Mouse (Mus musculus) MEL (cell line): ENCODE results near the gene Ubl5. TPM values are rescaled to one million over a fixed set of nuclear protein-coding genes. Genes with fewer than 3 reads are reported as not detected.

Experiments
- DNase-seq: peaks from one replicate; pipeline ENCODE4 v3.0.0; 2011; ENCODE audit warnings: low read depth, low spot score
- H3K27ac ChIP-seq: 2 replicates; pipeline ENCODE4 v1.5.1; 2012; ENCODE audit warnings: low read depth, mild to moderate bottlenecking, control low read depth, low read length, moderate library complexity; ENCODE audit not compliant: control insufficient read depth
- H3K27me3 ChIP-seq, 2 experiments: fragments of 150-350 bp in 1 of 2; sonication (generic) in 1 of 2; 2 replicates each; pipeline ENCODE4 v1.6.1; 2012; ENCODE audit warnings: low read length in 2 of 2, mild to moderate bottlenecking in 2 of 2, improper control_type of control experiment in 1 of 2, moderate library complexity in 1 of 2; ENCODE audit not compliant: insufficient read depth in 2 of 2, control insufficient read depth in 1 of 2
- H3K36me3 ChIP-seq, 2 experiments: 2 replicates each; pipeline ENCODE4 v1.6.1; 2012 to 2014; ENCODE audit warnings: low read length in 2 of 2, improper control_type of control experiment in 1 of 2, inconsistent platforms in 1 of 2, mild to moderate bottlenecking in 1 of 2; ENCODE audit not compliant: insufficient read depth in 2 of 2, control insufficient read depth in 1 of 2
- H3K4me1 ChIP-seq, 2 experiments: fragments of 150-350 bp in 1 of 2; sonication (generic) in 1 of 2; 2 replicates each; pipeline ENCODE4 v1.6.1; 2012; ENCODE audit warnings: low read length in 2 of 2, improper control_type of control experiment in 1 of 2, mild to moderate bottlenecking in 1 of 2; ENCODE audit not compliant: insufficient read depth in 2 of 2, control insufficient read depth in 1 of 2
- H3K4me3 ChIP-seq, 2 experiments: fragments of 150-350 bp in 1 of 2; sonication (generic) in 1 of 2; 2 replicates each; pipeline ENCODE4 v1.5.1; 2012; ENCODE audit warnings: low read depth in 2 of 2, low read length in 2 of 2, mild to moderate bottlenecking in 2 of 2, moderate library complexity in 2 of 2, control low read depth in 1 of 2, improper control_type of control experiment in 1 of 2; ENCODE audit not compliant: control insufficient read depth in 1 of 2, insufficient read depth in 1 of 2
- H3K79me2 ChIP-seq: 2 replicates; pipeline ENCODE4 v1.6.1; 2012; ENCODE audit warnings: mild to moderate bottlenecking, low read length, moderate library complexity; ENCODE audit not compliant: control insufficient read depth, poor library complexity, insufficient read depth
- H3K9ac ChIP-seq: 2 replicates; pipeline ENCODE4 v1.6.1; 2012; ENCODE audit warnings: low read depth, mild to moderate bottlenecking, control low read depth, low read length, moderate library complexity; ENCODE audit not compliant: control insufficient read depth, poor library complexity, severe bottlenecking
- H3K9me3 ChIP-seq: fragments of 150-350 bp; sonication (generic); replicated peaks from 2 replicates; pipeline ENCODE4 v1.6.1; 2012; ENCODE audit warnings: mild to moderate bottlenecking, low read length, improper control_type of control experiment, moderate library complexity; ENCODE audit not compliant: insufficient read depth
- CTCF ChIP-seq, 3 experiments: IDR thresholded peaks in 2 of 3; conservative IDR thresholded peaks in 1 of 3; 2 replicates each; pipeline ENCODE4 v1.5.1; 2011 to 2012; ENCODE audit warnings: low read length in 3 of 3, low read depth in 2 of 3, mild to moderate bottlenecking in 2 of 3, improper control_type of control experiment in 1 of 3, inconsistent platforms in 1 of 3, mixed read lengths in 1 of 3, moderate library complexity in 1 of 3; ENCODE audit not compliant: control insufficient read depth in 1 of 3, insufficient read depth in 1 of 3, poor library complexity in 1 of 3, severe bottlenecking in 1 of 3
- E2F4 ChIP-seq: IDR thresholded peaks from 2 replicates; pipeline ENCODE4 v1.6.1; 2011; ENCODE audit warnings: low read depth, low read length, improper control_type of control experiment, borderline replicate concordance
- ELF1 ChIP-seq: IDR thresholded peaks from 2 replicates; pipeline ENCODE4 v1.6.1; 2014; ENCODE audit warnings: low read depth, mild to moderate bottlenecking, inconsistent platforms, low read length, improper control_type of control experiment, moderate library complexity
- JUND ChIP-seq: IDR thresholded peaks from 2 replicates; pipeline ENCODE4 v1.6.1; 2011; ENCODE audit warnings: low read depth, mild to moderate bottlenecking, improper control_type of control experiment, low read length
- MAFK ChIP-seq: IDR thresholded peaks from 2 replicates; pipeline ENCODE4 v1.6.1; 2011; ENCODE audit warnings: low read depth, mild to moderate bottlenecking, low read length, improper control_type of control experiment, borderline replicate concordance
- MAZ ChIP-seq: IDR thresholded peaks from 2 replicates; pipeline ENCODE4 v1.6.1; 2012; ENCODE audit warnings: low read depth, mild to moderate bottlenecking, inconsistent platforms, low read length, improper control_type of control experiment
- MXI1 ChIP-seq: IDR thresholded peaks from 2 replicates; pipeline ENCODE4 v1.6.1; 2011; ENCODE audit warnings: mild to moderate bottlenecking, low read depth, low read length, improper control_type of control experiment
- MYC ChIP-seq: IDR thresholded peaks from 2 replicates; pipeline ENCODE4 v1.6.1; 2011; ENCODE audit warnings: low read depth, mild to moderate bottlenecking, low read length, improper control_type of control experiment, moderate library complexity
- NRF1 ChIP-seq: IDR thresholded peaks from 2 replicates; pipeline ENCODE4 v1.6.1; 2014; ENCODE audit warnings: low read depth, mild to moderate bottlenecking, inconsistent platforms, low read length, improper control_type of control experiment, moderate library complexity; ENCODE audit not compliant: poor library complexity, insufficient read depth, severe bottlenecking
- POLR2AphosphoS2 ChIP-seq: IDR thresholded peaks from 2 replicates; pipeline ENCODE4 v1.6.1; 2011; ENCODE audit warnings: low read length, improper control_type of control experiment
- POLR2AphosphoS5 ChIP-seq: IDR thresholded peaks from 2 replicates; pipeline ENCODE4 v1.6.1; 2012; ENCODE audit warnings: low read depth, borderline replicate concordance, mild to moderate bottlenecking, inconsistent platforms, low read length, moderate library complexity, mixed read lengths
- RAD21 ChIP-seq: IDR thresholded peaks from 2 replicates; pipeline ENCODE4 v1.6.1; 2011; ENCODE audit warnings: mild to moderate bottlenecking, low read depth, low read length, improper control_type of control experiment
- SMC3 ChIP-seq: IDR thresholded peaks from 2 replicates; pipeline ENCODE4 v1.6.1; 2011; ENCODE audit warnings: low read depth, low read length, improper control_type of control experiment
- TAL1 ChIP-seq: IDR thresholded peaks from 2 replicates; pipeline ENCODE4 v1.6.1; 2012; ENCODE audit warnings: mild to moderate bottlenecking, inconsistent platforms, low read length, moderate library complexity, mixed read lengths
- TBP ChIP-seq: IDR thresholded peaks from 2 replicates; pipeline ENCODE4 v1.8.0; 2011; ENCODE audit warnings: low read depth, low read length, improper control_type of control experiment
- USF1 ChIP-seq: IDR thresholded peaks from 2 replicates; pipeline ENCODE4 v1.6.1; 2014; ENCODE audit warnings: low read depth, mild to moderate bottlenecking, inconsistent platforms, low read length, improper control_type of control experiment, moderate library complexity
- ZC3H11A ChIP-seq: IDR thresholded peaks from 2 replicates; pipeline ENCODE4 v1.6.1; 2012; ENCODE audit warnings: low read depth, mild to moderate bottlenecking, inconsistent platforms, low read length, improper control_type of control experiment
- ZKSCAN1 ChIP-seq: IDR thresholded peaks from 2 replicates; pipeline ENCODE4 v1.6.1; 2012; ENCODE audit warnings: low read depth, mild to moderate bottlenecking, inconsistent platforms, low read length, improper control_type of control experiment, moderate library complexity
- ZMIZ1 ChIP-seq: IDR thresholded peaks from 2 replicates; pipeline ENCODE4 v1.6.1; 2012; ENCODE audit warnings: low read depth, mild to moderate bottlenecking, inconsistent platforms, low read length, improper control_type of control experiment, moderate library complexity
- polyA plus RNA-seq, 2 experiments: library from polyadenylated mRNA; stranded (reverse) in 1 of 2; unstranded in 1 of 2; fragments of >175 nt in 1 of 2; fragments of >200 nt in 1 of 2; gene quantifications; 2 replicates each; pipeline versions ENCODE4 v1.2.1 to v1.2.4; 2012; ENCODE audit warnings: low replicate concordance in 2 of 2, low read depth in 1 of 2; ENCODE audit not compliant: insufficient read length in 2 of 2, insufficient read depth in 1 of 2, missing spikeins in 1 of 2
- total RNA-seq: library from RNA; depleted of rRNA; stranded (reverse); fragments of 300-350 nt; gene quantifications from 2 replicates; pipeline ENCODE4 v1.2.3, GENCODE M21; 2012

The Ubl5 gene
- total and polyA plus RNA-seq, 3 experiments, result 850 to 1,103 TPM; not detected in 1

DNA sequence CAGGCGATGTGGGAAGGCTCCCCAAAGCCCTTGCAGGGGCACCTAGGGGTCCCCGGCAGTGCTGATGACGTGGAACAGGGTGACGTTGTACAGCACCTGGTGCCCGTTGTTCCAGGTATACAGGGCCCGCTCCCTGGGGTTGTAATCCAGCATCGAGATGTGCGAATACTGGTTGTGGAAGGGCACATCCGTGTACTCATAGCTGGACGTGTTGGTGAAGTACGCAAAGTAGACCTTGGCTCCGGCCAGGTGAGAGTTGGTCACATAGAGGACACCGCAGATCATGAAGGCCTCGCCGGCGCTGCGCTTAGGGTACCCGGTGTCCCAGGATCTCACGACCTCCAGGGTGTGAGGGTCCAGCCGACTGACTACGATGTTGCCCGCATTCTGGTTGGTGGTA, 25.4 kb downstream of the Ubl5 start:
- peaks cover 2 to 20% of the 10 kb centered on the region in 2 experiments for H3K36me3 ChIP-seq
- DNase-seq, result no peak
- H3K27ac ChIP-seq, result no peak overlapping the region
- TF ChIP-seq MAFK, result no peak
- 0 out of 2 replicates have a peak, but pooled peaks have one; percentile 9 for TF ChIP-seq ZMIZ1
- no peak for TF ChIP-seq USF1
- TF ChIP-seq POLR2AphosphoS5, result peak; percentile 63; the same call in 1 of the 2 replicates
- no peak for TF ChIP-seq TBP
- no peak overlapping the region for H3K9ac ChIP-seq
- peaks cover 8 to 33% of the 10 kb centered on the region in 2 experiments for H3K4me1 ChIP-seq
- no peaks in the 10 kb centered on the region for H3K27me3 ChIP-seq
- no peaks in the 10 kb centered on the region for H3K9me3 ChIP-seq
- no peaks in the 10 kb centered on the region for H3K79me2 ChIP-seq
- H3K4me3 ChIP-seq, result no peak overlapping the region

- peak; percentile 90 for DNase-seq
- Histone ChIP-seq H3K27ac (no peak overlapping the region), H3K9ac (0 out of 2 replicates have a peak overlapping the region, but pooled peaks have one; percentile 0), H3K4me3 (peak overlapping the region in 1 of 2 experiments; percentile 2; a peak in 1 of 4 replicates), H3K4me1 (peaks cover 3 to 14% of the 10 kb centered on the region in 2 experiments), H3K27me3 (peaks cover 0 to 4% of the 10 kb centered on the region in 2 experiments; a peak in 1 of 4 replicates), H3K9me3 (no peaks in the 10 kb centered on the region), H3K36me3 (peaks cover 0 to 3% of the 10 kb centered on the region in 2 experiments; a peak in 2 of 4 replicates), H3K79me2 (no peaks in the 10 kb centered on the region)
- no peak for TF ChIP-seq ZKSCAN1
- TF ChIP-seq NRF1, result peak; percentile 60; the same call in 1 of the 2 replicates
These were observed 29.4 kb downstream of the Ubl5 start for GRCm38 (mm10) chr9:20672047-20672446.

DNA sequence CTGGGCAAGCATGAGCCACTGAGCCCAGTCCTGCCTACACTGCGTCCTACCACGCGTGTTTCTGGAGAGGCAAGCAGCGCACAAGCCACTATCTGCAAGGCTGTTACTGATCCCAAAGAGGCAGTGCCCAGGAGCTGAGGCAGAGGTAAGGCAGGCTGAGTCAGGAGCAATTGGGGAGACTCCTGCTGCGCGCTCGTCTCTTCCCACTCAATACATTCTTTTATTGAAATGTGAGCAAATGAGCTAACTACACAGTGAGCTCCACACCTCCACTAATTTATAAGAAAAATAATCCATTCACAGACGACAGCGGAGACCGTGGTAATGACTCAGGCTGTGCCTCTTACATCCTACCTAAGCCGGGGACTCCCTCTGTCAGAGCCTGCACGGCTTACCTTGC, 35.2 kb downstream of the Ubl5 start:
- no peak overlapping the region for H3K4me3 ChIP-seq
- H3K36me3 ChIP-seq, result no peaks in the 10 kb centered on the region
- no peak overlapping the region for H3K27ac ChIP-seq
- TF ChIP-seq RAD21 (no peak), ZC3H11A (no peak), TAL1 (no peak), MAZ (no peak), POLR2AphosphoS5 (no peak; the same call in 1 of the 2 replicates), ELF1 (no peak), CTCF (IDR thresholded peaks at IDR 0.05 in 2 of 3, conservative IDR thresholded peaks at IDR 0.05 in 1 of 3; ENCODE audit: control insufficient read depth in 1 of 3, insufficient read depth in 1 of 3, low read depth in 2 of 3, low read length in 3 of 3, poor library complexity in 1 of 3, severe bottlenecking in 1 of 3) (no peak), POLR2AphosphoS2 (no peak), TBP (no peak), MXI1 (no peak), USF1 (no peak), ZMIZ1 (no peak), E2F4 (no peak), MYC (no peak), SMC3 (no peak), MAFK (no peak), JUND (no peak)
- TF ChIP-seq, all 39 proteins: peak for 0
- Histone ChIP-seq H3K9ac (no peak overlapping the region), H3K4me1 (no peaks in the 10 kb centered on the region), H3K9me3 (no peaks in the 10 kb centered on the region), H3K27me3 (peaks cover 0 to 4% of the 10 kb centered on the region in 2 experiments; a peak in 1 of 4 replicates), H3K79me2 (no peaks in the 10 kb centered on the region)
- no peak for DNase-seq
